Mouse (Mus musculus): ENCODE measurements around the gene Mmel1. TPM values are rescaled to one million over a fixed set of nuclear protein-coding genes. Genes with fewer than 3 reads are reported as not detected.

Mmel1 gene
- polyA plus RNA-seq, 1 experiment from 2014 or later: not detected

GRCm38 (mm10) chr4:154887593-154888250 is 18.3 kb downstream of the Mmel1 start:
- DNase-seq (ENCODE audit: low spot score): no peak
- Histone ChIP-seq H3K27me3 (ENCODE audit: control insufficient read depth, insufficient read depth, low read length) (no peaks in the 10 kb centered on the region), H3K4me3 (ENCODE audit: low read depth, low read length) (no peak overlapping the region)

GRCm38 (mm10) chr4:154890887-154891286 is 21.5 kb downstream of the Mmel1 start:
- Histone ChIP-seq H3K9ac (ENCODE audit: low read length) (no peak overlapping the region), H3K27me3 (ENCODE audit: control insufficient read depth, insufficient read depth, low read length) (no peaks in the 10 kb centered on the region), H3K4me3 (ENCODE audit: low read depth, low read length) (no peak overlapping the region), H3K36me3 (ENCODE audit: control insufficient read depth, insufficient read depth, low read length) (no peaks in the 10 kb centered on the region), H3K4me1 (ENCODE audit: control insufficient read depth, insufficient read depth, low read length) (no peaks in the 10 kb centered on the region), H3K27ac (replicated peaks; ENCODE audit: low read depth, low read length) (no peak overlapping the region), H3K9me3 (ENCODE audit: control insufficient read depth, low read length) (no peaks in the 10 kb centered on the region), H3K4me2 (ENCODE audit: low read depth, severe bottlenecking) (no peak overlapping the region)
- ATAC-seq (ENCODE audit: insufficient number of reproducible peaks, low FRiP score, low TSS enrichment, low read depth) (no peak), DNase-seq (ENCODE audit: low spot score) (no peak)
- 90% methylated on average over 14 of the region's 14 CpGs for WGBS

More at GRCm38 (mm10) chr4:154887593-154888250, 18.3 kb downstream of the Mmel1 start:
- H3K9me3 ChIP-seq (ENCODE audit: control insufficient read depth, low read length): no peaks in the 10 kb centered on the region
- H3K27ac ChIP-seq (replicated peaks; ENCODE audit: low read depth, low read length): no peak overlapping the region
- WGBS: 81% methylated on average over 15 of the region's 15 CpGs
- H3K4me1 ChIP-seq (ENCODE audit: control insufficient read depth, insufficient read depth, low read length): no peaks in the 10 kb centered on the region
- H3K36me3 ChIP-seq (ENCODE audit: control insufficient read depth, insufficient read depth, low read length): no peaks in the 10 kb centered on the region
- 0 out of 2 replicates have a peak, but pooled peaks have one; percentile 11 for ATAC-seq (ENCODE audit: insufficient number of reproducible peaks, low FRiP score, low TSS enrichment, low read depth)
- no peak overlapping the region for H3K4me2 ChIP-seq (ENCODE audit: low read depth, severe bottlenecking)
- no peak overlapping the region for H3K9ac ChIP-seq (ENCODE audit: low read length)

GRCm38 (mm10) chr4:154895549-154895948 is 26.2 kb downstream of the Mmel1 start:
- no peak for DNase-seq (ENCODE audit: low spot score)
- Histone ChIP-seq H3K4me3 (ENCODE audit: low read depth, low read length) (no peak overlapping the region), H3K9ac (ENCODE audit: low read length) (no peak overlapping the region), H3K9me3 (ENCODE audit: control insufficient read depth, low read length) (no peaks in the 10 kb centered on the region), H3K4me2 (ENCODE audit: low read depth, severe bottlenecking) (no peak overlapping the region), H3K27ac (replicated peaks; ENCODE audit: low read depth, low read length) (no peak overlapping the region), H3K36me3 (ENCODE audit: control insufficient read depth, insufficient read depth, low read length) (no peaks in the 10 kb centered on the region), H3K27me3 (ENCODE audit: control insufficient read depth, insufficient read depth, low read length) (no peaks in the 10 kb centered on the region), H3K4me1 (ENCODE audit: control insufficient read depth, insufficient read depth, low read length) (peaks cover 11% of the 10 kb centered on the region)
- ATAC-seq (ENCODE audit: insufficient number of reproducible peaks, low FRiP score, low TSS enrichment, low read depth): no peak
- 78% methylated on average over 5 of the region's 5 CpGs for WGBS

- Histone ChIP-seq H3K9ac (ENCODE audit: low read length) (peak overlapping the region; percentile 59), H3K27ac (replicated peaks; ENCODE audit: low read depth, low read length) (no peak overlapping the region), H3K4me3 (ENCODE audit: low read depth, low read length) (peak overlapping the region; percentile 49), H3K4me2 (ENCODE audit: low read depth, severe bottlenecking) (peak overlapping the region; percentile 80), H3K9me3 (ENCODE audit: control insufficient read depth, low read length) (no peaks in the 10 kb centered on the region), H3K36me3 (ENCODE audit: control insufficient read depth, insufficient read depth, low read length) (no peaks in the 10 kb centered on the region), H3K27me3 (ENCODE audit: control insufficient read depth, insufficient read depth, low read length) (no peaks in the 10 kb centered on the region), H3K4me1 (ENCODE audit: control insufficient read depth, insufficient read depth, low read length) (peaks cover 11% of the 10 kb centered on the region)
- no peak for ATAC-seq (ENCODE audit: insufficient number of reproducible peaks, low FRiP score, low TSS enrichment, low read depth)
- DNase-seq (ENCODE audit: low spot score): no peak
- WGBS: 71% methylated on average over 6 of the region's 6 CpGs
These were observed 28.5 kb downstream of the Mmel1 start for GRCm38 (mm10) chr4:154897676-154898465.

- Histone ChIP-seq H3K9me3 (ENCODE audit: control insufficient read depth, low read length) (no peaks in the 10 kb centered on the region), H3K27ac (replicated peaks; ENCODE audit: low read depth, low read length) (0 out of 2 replicates have a peak within 1 kb of the TSS, but pooled peaks have one; percentile 45), H3K9ac (ENCODE audit: low read length) (peak within 1 kb of the TSS; percentile 59), H3K36me3 (ENCODE audit: control insufficient read depth, insufficient read depth, low read length) (no peaks in the 10 kb centered on the region), H3K27me3 (ENCODE audit: control insufficient read depth, insufficient read depth, low read length) (no peaks in the 10 kb centered on the region), H3K4me3 (ENCODE audit: low read depth, low read length) (peak within 1 kb of the TSS; percentile 49), H3K4me1 (ENCODE audit: control insufficient read depth, insufficient read depth, low read length) (peaks cover 11% of the 10 kb centered on the region), H3K4me2 (ENCODE audit: low read depth, severe bottlenecking) (peak within 1 kb of the TSS; percentile 80)
- DNase-seq (ENCODE audit: low spot score) (peak; percentile 89), ATAC-seq (ENCODE audit: insufficient number of reproducible peaks, low FRiP score, low TSS enrichment, low read depth) (peak; percentile 94)
- WGBS: 3% methylated on average over 43 of the region's 43 CpGs
These were observed 29.4 kb downstream of the Mmel1 start, which contains the start of gene Fam213b for GRCm38 (mm10) chr4:154898506-154899446. Gene Fam213b (minus strand): TSS chr4:154899135.

GRCm38 (mm10) chr4:154902371-154902770 is 33.0 kb downstream of the Mmel1 start:
- no peak overlapping the region for H3K4me3 ChIP-seq (ENCODE audit: low read depth, low read length)
- no peak overlapping the region for H3K27ac ChIP-seq (replicated peaks; ENCODE audit: low read depth, low read length)
- ATAC-seq (ENCODE audit: insufficient number of reproducible peaks, low FRiP score, low TSS enrichment, low read depth): no peak
- H3K36me3 ChIP-seq (ENCODE audit: control insufficient read depth, insufficient read depth, low read length): no peaks in the 10 kb centered on the region
- no peak overlapping the region for H3K9ac ChIP-seq (ENCODE audit: low read length)
- no peaks in the 10 kb centered on the region for H3K27me3 ChIP-seq (ENCODE audit: control insufficient read depth, insufficient read depth, low read length)
- 87% methylated on average over 2 of the region's 2 CpGs for WGBS
- no peak for DNase-seq (ENCODE audit: low spot score)
- H3K9me3 ChIP-seq (ENCODE audit: control insufficient read depth, low read length): no peaks in the 10 kb centered on the region
- H3K4me1 ChIP-seq (ENCODE audit: control insufficient read depth, insufficient read depth, low read length): peaks cover 15% of the 10 kb centered on the region
- H3K4me2 ChIP-seq (ENCODE audit: low read depth, severe bottlenecking): no peak overlapping the region

- Histone ChIP-seq H3K4me2 (ENCODE audit: low read depth, severe bottlenecking) (peak overlapping the region; percentile 71), H3K36me3 (ENCODE audit: control insufficient read depth, insufficient read depth, low read length) (no peaks in the 10 kb centered on the region), H3K9ac (ENCODE audit: low read length) (peak overlapping the region; percentile 60), H3K9me3 (ENCODE audit: control insufficient read depth, low read length) (no peaks in the 10 kb centered on the region), H3K4me3 (ENCODE audit: low read depth, low read length) (peak overlapping the region; percentile 35), H3K4me1 (ENCODE audit: control insufficient read depth, insufficient read depth, low read length) (peaks cover 8% of the 10 kb centered on the region), H3K27ac (replicated peaks; ENCODE audit: low read depth, low read length) (no peak overlapping the region), H3K27me3 (ENCODE audit: control insufficient read depth, insufficient read depth, low read length) (no peaks in the 10 kb centered on the region)
- 2% methylated on average over 16 of the region's 16 CpGs for WGBS
- ATAC-seq (ENCODE audit: insufficient number of reproducible peaks, low FRiP score, low TSS enrichment, low read depth) (peak; percentile 90), DNase-seq (ENCODE audit: low spot score) (peak; percentile 86)
These were observed 35.0 kb downstream of the Mmel1 start for GRCm38 (mm10) chr4:154904185-154905071.

Data from limb, embryonic 11.5 days (tissue).